Mouse (Mus musculus) liver, postnatal 0 days (tissue): ENCODE measurements around the gene Tmed1.

ENCODE experiments used
- CTCF ChIP-seq: sonication (generic); IDR thresholded peaks from 2 replicates; pipeline ENCODE4 v1.5.1; 2016; ENCODE audit warnings: antibody characterized with exemption, low read depth
- EP300 ChIP-seq: IDR thresholded peaks from 2 replicates; pipeline ENCODE4 v1.6.1; 2016; ENCODE audit warnings: antibody characterized with exemption, low read depth, mild to moderate bottlenecking

DNA sequence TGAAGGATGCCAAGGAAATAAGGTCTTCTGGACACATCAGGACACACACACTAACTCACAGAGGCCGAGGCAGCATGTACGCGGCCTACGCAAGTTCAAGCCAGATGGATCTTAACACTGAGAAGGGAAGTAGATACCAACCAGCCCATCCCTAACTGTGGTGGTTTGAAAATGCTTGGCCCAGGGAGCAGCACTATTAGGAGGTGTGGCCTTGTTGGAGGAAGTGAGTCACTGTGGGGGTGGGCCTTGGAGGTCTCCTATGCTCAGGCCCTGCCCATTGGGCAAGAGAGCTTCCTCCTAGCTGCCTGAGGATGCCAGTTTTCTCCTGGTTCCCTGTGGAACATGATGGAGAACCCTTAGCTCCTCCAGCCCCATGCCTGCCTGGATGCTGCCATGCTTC, 3.4 kb upstream of the Tmed1 start:
- no peak for TF ChIP-seq CTCF
- no peak for TF ChIP-seq EP300
